Mouse (Mus musculus): ENCODE data around the gene Dock9.

The Dock9 gene

DNA sequence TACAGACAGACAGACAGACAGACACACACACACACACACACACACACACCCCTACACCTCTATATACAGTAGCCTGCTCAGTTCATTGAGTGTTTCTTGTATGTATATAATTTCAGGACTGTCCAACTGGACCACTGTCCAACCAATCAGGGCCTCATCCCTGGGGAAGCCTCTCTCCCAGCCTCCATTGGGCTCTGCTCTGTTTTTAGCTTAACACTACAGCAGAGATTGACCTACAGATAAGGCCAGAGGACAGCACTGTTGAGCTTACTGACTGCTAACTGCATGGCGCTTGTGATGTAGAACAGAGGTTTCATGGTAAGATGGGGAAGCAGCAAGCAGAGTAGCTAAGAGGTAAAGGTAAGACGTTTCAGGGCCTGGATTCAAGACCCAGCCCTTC is 5.7 kb downstream of the Dock9 start:
- DNase-seq (ENCODE audit: low read depth): no peak

DNA sequence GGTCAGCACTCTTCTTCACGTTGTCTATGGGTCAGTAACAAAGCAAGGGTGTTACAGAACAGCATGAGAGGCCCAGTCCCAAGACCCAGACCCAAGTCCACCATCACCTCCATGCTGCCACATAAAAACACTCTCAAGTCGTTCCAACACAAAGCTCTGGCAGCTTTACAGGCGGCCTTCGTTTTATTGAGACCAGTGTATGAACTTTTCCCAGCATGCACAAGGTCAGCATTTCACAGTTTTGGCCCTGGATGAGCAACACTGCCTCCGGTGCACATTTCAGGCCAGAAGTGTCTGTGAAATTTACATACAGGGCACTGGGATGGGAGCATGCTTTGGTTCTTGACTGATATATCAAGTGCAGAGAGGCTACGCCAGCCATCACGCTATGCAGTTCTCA is 6.5 kb downstream of the Dock9 start:
- no peak for DNase-seq (ENCODE audit: low read depth)

DNA sequence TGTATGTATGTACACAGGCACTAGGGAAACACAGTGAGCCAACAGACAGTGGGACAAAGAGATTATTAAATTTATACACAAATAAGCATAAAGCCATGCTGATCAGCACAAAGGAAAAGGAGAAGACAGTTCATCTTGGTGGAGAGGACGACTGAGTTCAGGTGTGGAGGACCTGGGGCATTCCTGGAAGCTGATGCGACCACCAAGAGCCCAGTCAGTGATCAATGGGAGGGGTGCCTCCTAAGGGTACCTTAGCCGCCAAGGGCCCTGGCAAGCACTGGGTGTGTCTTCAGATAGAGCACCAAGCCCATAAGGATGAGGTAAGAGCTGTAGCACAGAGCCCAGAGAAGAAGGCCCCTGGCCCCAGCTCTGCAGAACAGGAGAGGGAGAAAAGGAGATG is 8.4 kb downstream of the Dock9 start:
- DNase-seq (ENCODE audit: low read depth): no peak

DNA sequence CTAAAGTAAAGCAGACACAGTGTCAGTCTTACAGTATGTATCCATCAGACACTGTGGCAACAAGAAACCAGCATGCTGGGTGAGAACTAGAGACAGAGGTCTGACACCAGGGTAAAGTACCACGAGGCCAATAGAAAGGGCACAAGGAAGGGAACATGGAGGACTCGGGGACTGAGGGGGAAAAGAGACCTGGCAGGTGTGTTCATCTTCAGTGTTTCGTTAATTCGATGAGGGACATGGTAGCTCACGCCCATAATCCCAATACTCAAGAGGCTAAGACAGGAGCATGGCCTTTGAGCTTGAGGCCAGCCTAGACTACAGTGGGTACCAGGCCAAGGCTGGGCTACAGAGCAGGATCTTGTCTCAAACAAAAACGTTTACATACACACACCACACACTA is 9.2 kb downstream of the Dock9 start:
- no peak for DNase-seq (ENCODE audit: low read depth)

DNA sequence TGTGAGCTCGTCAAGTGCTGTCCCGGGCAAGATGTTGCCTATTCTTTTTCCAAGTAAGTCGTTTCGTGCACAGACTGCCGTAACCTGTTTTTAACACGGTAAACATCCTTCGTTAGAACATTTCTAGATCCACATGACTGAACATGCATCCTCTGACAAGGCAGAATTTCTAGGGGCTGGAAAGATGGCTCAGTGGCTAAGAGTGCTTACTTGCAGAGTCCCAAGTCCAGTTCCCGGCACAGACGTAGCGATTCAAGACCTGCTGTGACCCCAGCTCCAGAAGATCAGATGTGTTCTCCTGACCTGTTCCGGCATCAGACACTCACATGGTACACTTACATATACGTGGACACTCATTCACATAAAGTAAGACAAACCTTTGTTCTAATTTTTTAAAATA is 10.2 kb downstream of the Dock9 start:
- DNase-seq (ENCODE audit: low read depth): no peak

DNA sequence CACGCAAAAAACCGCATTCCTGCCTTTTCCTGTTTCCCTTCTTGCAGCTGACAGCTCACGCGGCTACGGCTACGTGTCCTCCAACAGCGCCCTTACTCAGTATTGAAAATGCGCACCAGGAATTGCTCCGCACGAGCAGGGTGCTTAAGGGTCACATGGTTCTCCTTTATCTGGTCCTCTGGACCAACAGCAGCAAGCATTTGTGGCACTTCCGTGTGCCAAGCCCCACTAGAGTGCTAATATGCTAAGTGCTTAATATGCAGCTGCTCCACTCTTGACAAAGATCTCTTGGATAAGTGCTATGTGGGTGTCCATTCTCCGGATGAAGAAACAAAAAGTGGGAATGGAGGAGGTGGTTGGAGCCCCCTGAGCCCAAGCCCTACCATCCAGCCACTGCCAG is 10.7 kb downstream of the Dock9 start:
- DNase-seq (ENCODE audit: low read depth): no peak

DNA sequence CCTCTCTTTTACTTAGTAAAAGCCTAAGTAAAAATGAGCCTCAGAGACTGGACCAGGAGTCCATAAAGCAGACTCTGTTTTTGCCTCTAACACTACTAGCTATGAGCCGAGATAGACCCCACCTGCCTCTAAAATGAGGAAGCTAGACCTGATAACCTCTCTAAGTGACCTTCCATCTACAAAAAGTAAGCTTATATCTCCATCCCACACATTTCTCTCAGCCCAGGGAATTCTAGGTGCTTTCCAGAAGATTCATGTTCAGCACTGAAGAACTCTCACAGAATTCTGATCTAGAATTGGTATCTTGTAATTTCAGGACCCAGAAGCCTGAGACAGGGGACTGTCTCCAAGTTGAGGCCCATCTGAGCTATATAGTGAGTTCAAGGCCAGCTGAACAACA is 12.2 kb downstream of the Dock9 start:
- DNase-seq (ENCODE audit: low read depth): no peak

DNA sequence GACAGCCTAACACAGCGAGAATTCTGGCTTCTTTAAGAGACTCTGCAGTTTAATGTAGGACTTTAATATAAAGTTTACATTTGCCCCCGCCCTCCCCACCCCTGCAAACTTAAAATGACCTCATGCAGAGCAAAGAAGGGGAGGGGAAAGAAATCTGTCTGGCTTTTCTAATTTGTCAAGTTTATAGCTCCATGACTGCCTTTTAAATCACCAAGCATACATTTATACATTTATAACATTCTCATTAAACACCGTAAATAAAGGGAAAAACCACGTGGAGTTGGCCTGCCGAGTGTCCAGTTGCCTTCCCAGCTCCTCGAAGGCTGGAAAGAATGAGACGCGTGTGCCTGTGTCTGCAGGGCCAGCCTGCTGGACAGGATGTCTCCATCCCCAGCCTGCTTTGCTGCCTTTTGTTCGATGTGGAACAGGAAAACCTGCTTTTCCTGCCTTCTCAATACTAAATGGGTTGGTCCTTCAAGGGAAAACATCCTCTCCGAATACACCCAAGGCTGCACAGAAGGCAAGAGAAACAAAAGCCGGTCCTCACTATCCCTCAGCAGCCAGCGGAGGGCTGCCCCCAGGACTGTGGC is 16.6 kb downstream of the Dock9 start:
- DNase-seq (ENCODE audit: low read depth): no peak

DNA sequence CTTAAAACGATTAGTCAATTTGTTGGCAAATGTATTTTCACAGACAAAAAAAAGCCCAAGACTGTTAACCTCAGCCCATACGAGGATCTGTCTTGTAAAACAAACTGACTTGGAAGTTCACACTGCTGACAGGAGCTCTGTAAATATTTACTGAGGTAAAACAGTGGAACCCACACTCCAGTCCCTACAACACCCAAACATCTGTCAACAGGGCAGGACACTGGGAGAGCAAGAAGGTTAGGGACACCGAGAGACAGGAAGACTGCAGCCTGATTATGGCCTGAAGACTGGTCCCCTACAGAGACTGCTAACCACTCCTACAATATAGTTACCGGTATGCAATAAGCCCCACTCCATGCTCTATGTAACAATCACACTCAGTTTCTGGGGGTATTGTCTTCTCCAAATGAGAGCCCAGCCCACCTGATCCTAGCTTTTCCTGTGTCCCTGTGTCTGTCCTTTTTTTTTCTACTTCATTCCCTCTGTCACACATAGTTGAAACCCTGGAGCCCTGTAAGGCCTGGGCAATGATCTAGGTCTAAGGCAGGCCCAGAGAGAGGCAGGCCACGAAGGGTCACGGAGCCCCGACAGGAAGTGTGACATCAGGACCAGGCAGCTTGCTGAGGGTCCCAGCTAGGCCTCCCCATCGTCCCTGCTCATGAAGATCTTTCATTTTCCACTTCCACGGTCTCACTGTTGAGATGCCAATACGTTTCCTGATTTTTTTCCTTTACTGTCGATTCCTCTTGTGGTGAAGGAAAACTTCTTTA is 17.3 kb downstream of the Dock9 start:
- DNase-seq (ENCODE audit: low read depth): no peak

DNA sequence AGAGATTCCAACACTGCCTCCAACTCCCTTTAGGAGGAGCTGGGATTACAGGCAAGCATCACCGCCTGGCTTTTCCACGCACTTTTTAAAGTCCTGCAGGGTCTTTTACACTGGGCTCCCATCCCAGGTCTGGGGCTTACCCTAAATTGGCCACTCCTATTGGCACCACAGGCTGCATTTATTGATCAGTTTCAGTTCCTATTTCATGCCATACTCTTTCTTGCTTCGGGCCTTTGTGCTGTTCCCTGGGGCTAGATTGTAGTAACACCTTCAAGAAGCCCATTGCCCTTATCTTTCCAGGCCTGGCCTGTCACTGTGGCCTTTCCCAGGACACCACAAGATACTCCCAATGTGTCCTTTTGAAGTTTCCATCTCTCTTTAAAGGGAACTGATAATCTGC is 18.0 kb downstream of the Dock9 start:
- no peak for DNase-seq (ENCODE audit: low read depth)

DNA sequence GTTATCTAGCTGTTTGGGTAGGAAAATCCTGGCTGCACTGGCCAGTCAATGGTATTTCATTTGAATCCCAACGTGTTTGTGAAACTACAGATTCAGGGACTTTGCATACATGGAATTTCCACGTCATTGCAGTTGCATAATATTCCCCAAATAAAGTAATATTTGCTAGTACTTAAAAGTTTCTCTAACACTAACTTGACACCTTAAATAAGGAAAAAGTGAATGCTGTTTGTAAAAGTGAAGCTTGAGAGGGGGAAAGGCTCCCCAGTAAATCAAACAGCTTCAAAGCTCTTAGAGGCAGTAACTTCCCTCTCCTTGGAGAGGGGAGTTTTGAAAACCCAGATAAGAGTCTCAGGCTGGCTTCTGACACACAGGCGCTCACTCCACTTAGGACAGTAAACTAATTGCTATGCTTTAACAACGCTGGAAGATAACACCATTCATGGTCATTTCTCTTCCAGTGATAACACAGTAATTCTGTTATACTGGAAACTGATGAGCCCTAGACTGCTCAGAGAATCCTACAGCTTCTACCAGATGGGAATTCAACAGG is 20.3 kb downstream of the Dock9 start:
- DNase-seq (ENCODE audit: low read depth): no peak

DNA sequence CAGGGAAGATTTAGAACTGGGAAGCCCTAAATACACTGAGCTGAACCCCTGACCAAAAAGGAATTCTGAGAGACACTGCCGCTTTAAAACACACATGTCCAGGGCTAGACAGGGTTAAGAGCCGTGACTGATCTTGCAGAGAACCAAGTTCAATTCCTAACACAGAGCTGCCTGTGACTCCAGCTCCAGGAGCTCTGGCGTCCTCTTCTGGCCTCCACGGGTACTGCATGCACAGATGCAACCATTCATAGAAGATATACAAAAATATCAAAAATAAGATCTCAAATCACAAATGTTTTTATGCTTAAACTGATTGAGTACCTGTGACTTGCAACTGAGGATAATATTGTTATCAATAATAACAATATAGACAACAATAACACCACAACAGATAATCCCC is 20.9 kb downstream of the Dock9 start:
- no peak for DNase-seq (ENCODE audit: low read depth)

DNA sequence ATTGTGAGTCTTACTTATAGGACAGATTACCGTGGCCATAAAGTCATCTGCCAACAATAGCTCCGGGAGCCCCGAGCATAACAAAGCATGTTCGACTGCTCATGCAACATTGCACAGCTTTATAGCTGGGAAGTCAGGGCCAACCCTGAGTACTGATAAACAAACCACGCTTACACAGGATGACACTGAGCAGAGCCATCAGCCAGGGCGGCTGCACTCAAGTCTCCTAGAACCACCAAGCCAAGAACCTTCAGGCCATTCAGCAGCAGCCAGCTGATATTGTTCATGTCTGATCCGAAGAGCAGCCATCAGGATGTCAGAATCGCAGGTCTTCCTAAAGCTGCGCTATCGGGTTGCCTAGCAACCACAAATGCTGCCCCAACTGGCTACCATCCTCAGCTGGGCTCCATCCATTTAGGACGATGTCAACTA is 35.6 kb downstream of the Dock9 start:
- DNase-seq (ENCODE audit: low read depth): no peak

DNA sequence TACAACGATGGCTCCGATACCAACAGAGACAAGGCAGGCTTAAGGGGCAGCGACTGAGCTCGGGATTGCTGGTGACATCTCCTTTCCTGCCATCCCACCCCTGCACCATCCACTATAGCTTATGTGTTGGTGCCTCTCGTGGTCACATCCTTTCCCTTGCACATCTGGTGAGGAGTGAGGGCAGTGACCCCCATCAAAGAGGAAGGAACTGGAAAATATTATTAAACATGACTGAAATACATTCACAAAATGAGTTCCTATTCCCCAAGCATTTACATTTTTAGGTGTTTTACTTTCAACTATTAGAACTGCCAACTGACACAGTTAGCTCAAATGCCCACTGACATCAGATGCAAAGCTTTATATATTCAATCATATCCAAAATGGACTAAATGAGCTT is 37.2 kb downstream of the Dock9 start:
- DNase-seq (ENCODE audit: low read depth): no peak

DNA sequence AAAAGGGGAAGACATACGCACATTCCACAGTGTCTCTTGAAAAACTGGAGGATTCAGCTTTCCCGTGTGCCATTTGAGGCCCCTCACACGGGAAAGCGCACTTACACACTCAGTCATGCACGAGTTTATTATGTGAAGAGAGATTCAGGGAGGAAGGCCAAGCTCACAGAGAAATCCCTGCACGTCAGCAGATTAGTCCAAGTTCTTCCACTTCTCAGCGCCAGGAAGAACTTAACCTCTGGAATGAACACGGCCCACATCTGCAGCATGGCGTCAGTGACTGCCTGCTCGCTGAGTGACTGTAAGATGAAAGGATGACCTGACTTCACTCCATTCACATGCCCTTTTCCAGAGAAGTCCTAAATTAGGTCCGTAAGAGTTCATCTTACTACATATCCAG is 43.5 kb downstream of the Dock9 start:
- DNase-seq (ENCODE audit: low read depth): no peak

DNA sequence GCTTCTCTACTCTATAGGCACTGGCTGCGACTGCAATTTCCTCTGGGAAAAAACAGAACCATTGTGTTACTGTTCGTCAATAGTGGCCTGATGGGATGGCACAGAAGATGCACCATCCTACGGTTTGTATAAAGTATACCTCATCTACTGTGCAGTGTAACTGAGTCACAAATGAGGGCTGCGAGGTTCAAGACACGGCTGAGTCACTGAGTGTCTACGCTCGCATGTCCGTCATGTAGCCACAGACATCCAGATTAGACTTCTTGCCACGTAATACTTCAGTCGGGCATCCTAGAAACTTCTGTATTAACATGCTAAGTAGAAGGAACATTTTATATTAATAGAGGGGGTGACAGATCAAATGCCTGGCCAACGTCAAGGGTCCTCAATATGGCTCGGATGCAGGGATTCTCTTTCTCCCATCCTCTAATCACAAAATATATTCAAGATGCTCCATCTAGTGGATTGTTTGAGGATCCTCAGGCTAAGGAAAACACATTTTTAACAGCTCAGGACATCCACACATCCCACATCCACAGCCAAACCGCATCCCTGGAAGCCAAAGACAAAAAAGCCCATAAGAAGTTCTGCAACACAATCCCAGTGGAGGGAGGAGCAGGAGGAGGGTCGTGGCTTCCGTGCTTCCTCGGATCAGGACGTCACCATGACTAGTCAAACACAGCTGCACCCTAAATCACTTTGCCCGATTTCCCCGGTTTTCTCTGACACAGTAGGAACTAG is 44.8 kb downstream of the Dock9 start:
- no peak for DNase-seq (ENCODE audit: low read depth)

DNA sequence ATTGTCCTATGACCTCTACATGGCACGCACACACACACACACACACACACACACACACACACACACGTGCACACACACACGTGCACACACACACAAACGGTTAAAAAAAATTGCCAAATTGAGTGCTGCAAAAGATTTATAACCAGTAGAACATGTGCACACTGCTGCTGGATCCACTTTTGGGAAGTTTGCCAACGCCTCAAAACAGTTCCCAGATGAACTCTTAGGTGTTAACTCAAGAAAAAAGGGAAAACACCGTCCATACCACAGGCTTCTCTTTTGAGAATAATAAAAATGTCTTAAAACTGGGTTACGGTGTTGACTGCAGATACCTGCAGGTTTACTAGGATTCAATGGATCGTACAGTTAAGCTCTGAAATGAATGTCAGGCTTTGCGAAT is 48.0 kb downstream of the Dock9 start:
- DNase-seq (ENCODE audit: low read depth): no peak

DNA sequence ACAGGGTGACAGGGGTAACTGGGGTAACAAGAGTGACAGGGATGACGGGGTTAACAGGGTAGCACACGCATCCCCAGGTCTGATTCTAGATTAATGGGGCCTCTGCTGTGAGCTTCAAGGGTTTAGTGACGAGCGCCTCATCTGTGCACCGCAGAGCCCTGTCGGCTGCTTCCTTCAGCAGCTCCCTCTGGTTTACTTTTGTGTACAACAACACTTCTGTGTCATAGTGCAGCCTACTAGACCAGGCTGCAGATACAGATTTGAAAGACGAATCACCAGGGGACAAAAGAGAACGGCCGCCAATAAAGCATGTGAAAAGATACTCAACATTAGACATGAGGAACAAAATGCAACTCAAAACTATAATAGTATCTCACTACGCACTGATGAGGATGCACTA is 48.6 kb downstream of the Dock9 start:
- no peak for DNase-seq (ENCODE audit: low read depth)

DNA sequence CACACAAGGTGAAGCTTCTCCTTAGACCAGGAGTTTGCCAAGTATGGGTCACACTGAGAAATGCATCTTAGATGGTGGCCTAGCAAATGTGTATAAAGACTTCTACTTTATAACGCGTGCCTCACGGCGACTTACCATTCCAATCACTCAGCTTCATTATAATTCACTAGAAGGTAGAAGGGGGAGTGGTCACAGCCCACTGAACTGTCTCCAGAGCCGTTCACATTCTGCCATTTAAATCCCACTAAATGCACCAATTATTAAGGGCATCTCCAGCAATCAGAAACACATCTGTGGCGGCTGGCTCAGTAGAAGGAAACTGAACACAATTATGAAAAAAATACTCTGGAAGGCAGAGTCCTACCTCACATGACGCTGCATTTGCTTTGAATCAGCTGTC is 50.3 kb downstream of the Dock9 start:
- no peak for DNase-seq (ENCODE audit: low read depth)

DNA sequence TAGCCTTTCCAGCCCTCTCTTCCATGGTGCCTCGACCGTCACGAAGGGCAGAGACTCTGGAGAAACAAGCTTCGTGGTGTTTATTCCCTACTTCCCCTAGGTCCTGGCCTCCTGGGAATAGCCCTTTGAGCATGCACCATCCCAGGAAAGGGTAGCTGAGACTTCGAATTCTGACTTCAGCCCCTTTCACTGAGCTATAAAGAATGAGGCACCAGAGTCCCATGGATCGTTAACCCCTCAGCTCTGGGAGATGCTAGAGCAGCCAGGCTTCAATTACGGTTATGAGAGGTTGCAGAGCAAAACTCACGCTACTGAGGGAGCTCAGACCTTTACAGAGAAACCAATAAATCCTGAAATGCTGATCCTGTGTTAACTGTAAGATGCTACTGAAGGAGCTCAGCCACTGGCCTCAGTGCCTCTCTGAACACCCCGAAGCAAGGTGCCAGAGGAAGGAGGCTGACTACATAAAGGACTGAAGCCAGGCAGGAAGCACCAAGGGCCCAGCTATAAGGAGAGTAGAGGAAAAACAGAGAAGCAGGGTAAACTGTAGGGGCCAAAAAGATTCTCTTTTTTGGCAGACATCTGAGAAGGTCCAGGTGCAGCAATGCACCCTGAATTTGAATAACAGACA is 53.7 kb downstream of the Dock9 start:
- DNase-seq (ENCODE audit: low read depth): no peak

DNA sequence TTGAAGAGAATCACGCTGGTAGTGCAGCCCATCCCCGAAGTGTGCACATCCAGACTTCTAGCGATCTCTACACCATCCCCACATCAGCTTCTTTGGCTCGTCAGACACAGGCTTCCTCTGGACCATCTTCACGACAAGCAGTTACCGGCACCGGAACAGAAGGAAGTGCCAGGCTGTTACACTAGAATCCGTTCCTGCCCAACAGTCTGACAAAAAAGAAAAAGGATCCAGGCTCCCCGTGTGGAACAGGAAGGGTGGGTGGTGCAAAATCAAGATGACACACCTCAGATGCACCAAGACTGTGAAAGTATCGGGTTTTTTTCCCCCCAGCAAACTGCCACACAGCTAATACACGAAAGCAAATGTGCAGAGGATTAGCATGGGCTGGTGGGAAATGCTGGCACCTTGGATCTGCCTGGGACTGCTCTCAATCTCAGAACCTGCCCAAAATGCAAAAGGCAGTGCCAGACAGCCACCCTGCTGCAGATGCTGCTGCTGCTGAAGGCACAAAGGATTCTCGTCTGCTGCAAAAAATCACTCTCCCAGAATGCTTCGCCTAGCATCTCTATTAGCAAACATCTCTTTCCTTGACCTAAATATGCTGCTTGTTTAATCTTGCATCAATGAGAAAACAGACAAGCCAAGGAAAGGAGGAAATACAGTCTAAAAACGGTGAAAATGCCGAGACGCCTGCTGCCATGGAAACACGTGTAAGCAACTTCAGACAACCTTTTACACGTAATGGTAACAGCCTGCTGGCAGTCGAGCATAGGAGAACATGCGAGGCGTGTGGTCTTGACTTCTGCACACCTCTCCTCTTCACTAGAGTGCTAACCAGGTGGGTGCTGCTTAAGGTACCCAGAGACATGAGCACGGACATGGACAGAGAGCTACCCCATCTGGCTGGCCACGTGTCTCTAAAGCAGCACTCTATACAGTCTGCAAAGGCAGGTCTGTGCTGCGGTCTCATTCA is 58.9 kb downstream of the Dock9 start:
- peak; percentile 56 for DNase-seq (ENCODE audit: low read depth)

Measured in naive thymus-derived CD4-positive, alpha-beta T cell, adult 2 months (primary cell).